In the genomic region with DNA sequence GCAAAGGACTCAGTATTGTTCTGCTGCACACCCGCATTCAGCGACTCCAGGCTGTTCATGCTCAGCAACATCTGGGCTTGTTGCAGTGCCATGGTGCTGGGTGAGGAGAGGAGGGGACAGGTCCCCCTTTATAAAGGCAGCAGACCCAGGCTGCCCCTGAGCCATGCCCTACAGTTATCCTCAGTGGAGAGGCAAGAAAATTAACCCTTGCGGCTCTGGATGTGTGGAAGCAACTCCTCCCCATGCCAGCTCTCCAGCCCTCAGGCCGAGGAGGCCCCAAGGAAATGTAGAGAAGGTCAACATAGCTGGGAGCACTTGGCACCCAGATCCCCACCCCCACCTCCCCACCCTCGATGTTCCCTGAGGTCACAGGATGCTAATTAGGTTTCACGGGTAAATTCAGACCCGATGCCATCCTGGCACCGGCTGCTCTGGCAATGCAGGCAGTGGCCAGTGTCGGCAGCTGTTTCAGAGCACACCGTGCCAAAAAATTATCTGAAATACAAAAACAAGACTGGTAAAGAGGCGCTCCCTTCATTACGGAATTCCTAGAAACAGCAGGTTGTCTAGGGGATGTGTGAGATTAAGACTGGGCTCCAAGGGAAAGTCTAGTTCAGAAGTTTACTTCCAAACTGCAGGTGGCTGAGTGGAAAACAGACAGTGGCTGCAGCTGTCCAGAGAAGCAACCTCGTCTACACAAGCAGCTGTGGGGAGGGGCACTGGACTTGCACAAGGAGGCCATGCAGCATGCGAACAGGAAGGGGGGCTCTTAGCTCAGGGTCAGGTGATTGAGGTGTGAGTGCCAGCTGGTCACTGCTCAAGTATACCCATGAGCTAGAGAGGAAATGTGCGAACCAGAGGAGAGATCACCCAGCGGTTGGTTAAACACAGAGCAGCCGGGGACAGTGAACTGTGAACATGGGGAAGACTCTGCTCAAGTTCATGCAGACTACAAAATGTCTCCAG, we compare ENCODE assay signal across 8 mouse cellular contexts. TPM values are rescaled to one million over a fixed set of nuclear protein-coding genes. Genes with fewer than 3 reads are reported as not detected.
DNase-seq lines count a peak whose midpoint lies in the region; ATAC-seq lines count a peak whose summit lies in the region.

No protein-coding gene starts in this region.

- no peaks in the 10 kb centered on the region for H3K9me3 ChIP-seq in heart, embryonic 16.5 days (replicated peaks; ENCODE audit: control insufficient read depth, low read length)
- H3K9me3 ChIP-seq in embryonic facial prominence, embryonic 15.5 days (replicated peaks): no peaks in the 10 kb centered on the region
- no peaks in the 10 kb centered on the region for H3K9me3 ChIP-seq in limb, embryonic 15.5 days

- H3K4me2 ChIP-seq in heart, embryonic 16.5 days (ENCODE audit: low read depth, low read length): no peak overlapping the region
- H3K4me2 ChIP-seq in embryonic facial prominence, embryonic 15.5 days (replicated peaks): no peak overlapping the region
- H3K4me2 ChIP-seq in limb, embryonic 15.5 days: no peak overlapping the region

- WGBS in heart, embryonic 16.5 days: 65% methylated on average over 17 of the region's 17 CpGs
- WGBS in embryonic facial prominence, embryonic 15.5 days: 67% methylated on average over 17 of the region's 17 CpGs
- 77% methylated on average over 17 of the region's 17 CpGs for WGBS in limb, embryonic 15.5 days

- DNase-seq in heart, adult 8-10 months (ENCODE audit: low spot score): no peak
- DNase-seq in MN1 (ENCODE audit: low spot score): peak; percentile 64
- DNase-seq in embryo, embryonic 11 days: no peak
- no peak for DNase-seq in T-cell, adult 2 months (ENCODE audit: low spot score)
- DNase-seq in layer of hippocampus, postnatal 25 days (ENCODE audit: extremely low spot score in 1 of 2, low spot score in 1 of 2): no peak

- peaks cover 56% of the 10 kb centered on the region for H3K36me3 ChIP-seq in heart, embryonic 16.5 days (ENCODE audit: control insufficient read depth, insufficient read depth)
- H3K36me3 ChIP-seq in embryonic facial prominence, embryonic 15.5 days: peaks cover 86% of the 10 kb centered on the region
- H3K36me3 ChIP-seq in limb, embryonic 15.5 days: peaks cover 91% of the 10 kb centered on the region

- H3K9ac ChIP-seq in heart, embryonic 16.5 days (ENCODE audit: low read length): no peak overlapping the region
- H3K9ac ChIP-seq in embryonic facial prominence, embryonic 15.5 days: no peak overlapping the region
- H3K9ac ChIP-seq in limb, embryonic 15.5 days: no peak overlapping the region

- H3K4me1 ChIP-seq in heart, embryonic 16.5 days (ENCODE audit: control insufficient read depth, insufficient read depth, low read length): peaks cover 38% of the 10 kb centered on the region
- H3K4me1 ChIP-seq in embryonic facial prominence, embryonic 15.5 days: peaks cover 44% of the 10 kb centered on the region
- peaks cover 8% of the 10 kb centered on the region; the same call in 1 of the 2 replicates for H3K4me1 ChIP-seq in limb, embryonic 15.5 days

- H3K27ac ChIP-seq in heart, embryonic 16.5 days (ENCODE audit: low read length): peak overlapping the region; percentile 57
- peak overlapping the region; percentile 40; the same call in 1 of the 2 replicates for H3K27ac ChIP-seq in embryonic facial prominence, embryonic 15.5 days (replicated peaks)
- H3K27ac ChIP-seq in limb, embryonic 15.5 days: no peak overlapping the region

- H3K4me3 ChIP-seq in heart, embryonic 16.5 days (ENCODE audit: low read length): no peak overlapping the region
- H3K4me3 ChIP-seq in embryonic facial prominence, embryonic 15.5 days (replicated peaks): no peak overlapping the region
- H3K4me3 ChIP-seq in limb, embryonic 15.5 days: no peak overlapping the region

- H3K27me3 ChIP-seq in heart, embryonic 16.5 days (ENCODE audit: control insufficient read depth, insufficient read depth, low read length): no peaks in the 10 kb centered on the region
- no peaks in the 10 kb centered on the region for H3K27me3 ChIP-seq in embryonic facial prominence, embryonic 15.5 days
- H3K27me3 ChIP-seq in limb, embryonic 15.5 days: no peaks in the 10 kb centered on the region

- ATAC-seq in heart, embryonic 16.5 days (replicated peaks; ENCODE audit: extremely low read depth, insufficient read depth, low FRiP score): no peak
- ATAC-seq in embryonic facial prominence, embryonic 15.5 days (ENCODE audit: insufficient number of reproducible peaks, low FRiP score, low TSS enrichment, low read depth): peak; percentile 29; the same call in 1 of the 2 replicates
- peak; percentile 15; the same call in 1 of the 2 replicates for ATAC-seq in limb, embryonic 15.5 days (ENCODE audit: insufficient number of reproducible peaks, low FRiP score, low TSS enrichment, low read depth)

RNA-seq across cellular contexts. Expression of gene Camkk2, which starts 20.5 kb away (rescaled TPM):
- 12.6 and 13.8 TPM in 2 replicates for polyA plus RNA-seq in heart, embryonic 16.5 days (2015; fragmentation: Nextera tagmentation; extraction: Ambion mirVana)
- total RNA-seq in heart, adult 8-10 months (2022): 10 to 100 TPM in 3 of 4 experiments, 1 to 10 TPM in 1; 8.9 to 12.5 (median 11.3) TPM
- polyA plus RNA-seq in embryonic facial prominence, embryonic 15.5 days (2015; fragmentation: Nextera tagmentation; extraction: Ambion mirVana): 38.4 and 38.9 TPM in 2 replicates
- polyA plus RNA-seq in limb, embryonic 15.5 days (2015; fragmentation: Nextera tagmentation; extraction: Ambion mirVana): 35.5 and 37.9 TPM in 2 replicates
- 100 to 1,000 TPM; 110 to 127 TPM for total RNA-seq in layer of hippocampus, postnatal 25 days (2021)

RNA-seq across cellular contexts. Expression of gene Anapc5, which starts 21.5 kb away (rescaled TPM):
- polyA plus RNA-seq in heart, embryonic 16.5 days (2015; fragmentation: Nextera tagmentation; extraction: Ambion mirVana): 327 and 339 TPM in 2 replicates
- total RNA-seq in heart, adult 8-10 months (2022): 100 to 1,000 TPM; 151 to 179 (median 164) TPM
- 390 and 401 TPM in 2 replicates for polyA plus RNA-seq in embryonic facial prominence, embryonic 15.5 days (2015; fragmentation: Nextera tagmentation; extraction: Ambion mirVana)
- 413 and 425 TPM in 2 replicates for polyA plus RNA-seq in limb, embryonic 15.5 days (2015; fragmentation: Nextera tagmentation; extraction: Ambion mirVana)
- 100 to 1,000 TPM; 198 to 200 TPM for total RNA-seq in layer of hippocampus, postnatal 25 days (2021)

RNA-seq across cellular contexts. Expression of gene Rnf34, which starts 50.2 kb away (rescaled TPM):
- polyA plus RNA-seq in heart, embryonic 16.5 days (2015; fragmentation: Nextera tagmentation; extraction: Ambion mirVana): 32.6 and 35.9 TPM in 2 replicates
- 10 to 100 TPM; 30.7 to 39.8 (median 35.3) TPM for total RNA-seq in heart, adult 8-10 months (2022)
- 32.0 and 36.0 TPM in 2 replicates for polyA plus RNA-seq in embryonic facial prominence, embryonic 15.5 days (2015; fragmentation: Nextera tagmentation; extraction: Ambion mirVana)
- polyA plus RNA-seq in limb, embryonic 15.5 days (2015; fragmentation: Nextera tagmentation; extraction: Ambion mirVana): 29.2 and 31.5 TPM in 2 replicates
- total RNA-seq in layer of hippocampus, postnatal 25 days (2021): 10 to 100 TPM; 58.0 TPM
